Mouse (Mus musculus) cortical plate, adult 2 months (tissue): ENCODE measurements around the gene Cdh4. TPM values are rescaled to one million over a fixed set of nuclear protein-coding genes. Genes with fewer than 3 reads are reported as not detected.

Experiments
- H3K27ac ChIP-seq: fragments of 200-500 bp; 2 replicates; pipeline ENCODE4 v1.5.1; 2012; ENCODE audit warnings: low read length, control low read depth, inconsistent platforms; ENCODE audit not compliant: insufficient read depth
- H3K4me1 ChIP-seq: fragments of 200-500 bp; 2 replicates; pipeline ENCODE4 v1.6.1; 2011; ENCODE audit warnings: low read length; ENCODE audit not compliant: control insufficient read depth, insufficient read depth
- H3K4me3 ChIP-seq: fragments of 200-500 bp; 2 replicates; pipeline ENCODE4 v1.5.1; 2011; ENCODE audit warnings: mild to moderate bottlenecking, low read length, control low read depth; ENCODE audit not compliant: insufficient read depth
- CTCF ChIP-seq: fragments of 200-500 bp; IDR thresholded peaks from 2 replicates; pipeline ENCODE4 v1.5.1; 2011; ENCODE audit warnings: mild to moderate bottlenecking, control low read depth, low read length; ENCODE audit not compliant: insufficient read depth; ENCODE audit errors: extremely low read depth
- POLR2A ChIP-seq: fragments of 200-500 bp; IDR thresholded peaks from 2 replicates; pipeline ENCODE4 v1.6.1; 2011; ENCODE audit warnings: mild to moderate bottlenecking, low read length, control low read depth; ENCODE audit not compliant: insufficient read depth; ENCODE audit errors: extremely low read depth
- polyA plus RNA-seq: library from polyadenylated mRNA; depleted of rRNA; stranded (reverse); fragments of >200 nt; gene quantifications from 2 replicates; pipeline ENCODE4 v1.2.3, GENCODE M21; 2012

Cdh4 gene
- polyA plus RNA-seq, 1 experiment, result 5.2 TPM

DNA sequence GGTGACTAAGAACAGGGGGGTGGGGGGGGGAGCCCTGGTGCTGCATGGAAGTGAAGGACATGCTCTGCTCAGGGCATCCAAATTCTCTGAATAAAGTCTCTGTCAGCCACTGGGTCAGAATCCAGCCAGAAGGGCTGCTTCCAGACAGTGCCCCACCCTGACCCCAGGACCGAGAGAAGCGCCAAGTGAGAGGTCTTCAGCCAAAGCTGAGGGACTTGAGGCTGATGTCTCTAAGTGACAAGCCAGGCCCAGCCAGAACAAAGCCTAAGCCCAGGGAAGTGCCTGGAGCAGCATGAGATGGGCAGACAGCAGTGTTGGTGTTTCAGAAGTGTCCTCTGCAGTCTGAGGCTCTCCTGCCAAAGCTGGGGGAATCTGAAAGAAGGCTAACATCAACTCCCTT is 91.7 kb downstream of the Cdh4 start:
- no peak overlapping the region for H3K4me3 ChIP-seq
- H3K4me1 ChIP-seq, result no peaks in the 10 kb centered on the region
- TF ChIP-seq CTCF (no peak), POLR2A (no peak)
- H3K27ac ChIP-seq, result no peak overlapping the region

DNA sequence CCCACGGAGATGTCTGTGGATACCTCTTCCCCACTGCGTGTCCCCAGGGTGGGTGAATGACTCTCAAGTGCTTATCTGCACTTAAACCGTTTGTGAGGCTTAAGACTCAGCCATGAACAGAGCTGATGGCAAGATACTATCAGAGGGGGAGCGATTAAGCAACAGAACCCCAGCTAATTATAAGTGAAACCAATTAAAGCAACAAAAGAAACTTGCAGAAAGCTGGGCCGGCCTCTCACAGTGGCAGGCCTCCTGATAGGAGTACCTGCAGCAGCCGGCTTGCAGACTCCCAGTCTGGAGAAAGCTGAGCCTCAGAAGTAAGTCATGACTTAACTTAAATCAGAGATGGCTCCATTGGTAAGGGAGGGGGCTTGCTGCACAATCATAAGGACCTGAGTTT is 93.0 kb downstream of the Cdh4 start:
- Histone ChIP-seq H3K4me1 (no peaks in the 10 kb centered on the region), H3K4me3 (no peak overlapping the region), H3K27ac (no peak overlapping the region)
- TF ChIP-seq POLR2A, result no peak
- no peak for TF ChIP-seq CTCF

DNA sequence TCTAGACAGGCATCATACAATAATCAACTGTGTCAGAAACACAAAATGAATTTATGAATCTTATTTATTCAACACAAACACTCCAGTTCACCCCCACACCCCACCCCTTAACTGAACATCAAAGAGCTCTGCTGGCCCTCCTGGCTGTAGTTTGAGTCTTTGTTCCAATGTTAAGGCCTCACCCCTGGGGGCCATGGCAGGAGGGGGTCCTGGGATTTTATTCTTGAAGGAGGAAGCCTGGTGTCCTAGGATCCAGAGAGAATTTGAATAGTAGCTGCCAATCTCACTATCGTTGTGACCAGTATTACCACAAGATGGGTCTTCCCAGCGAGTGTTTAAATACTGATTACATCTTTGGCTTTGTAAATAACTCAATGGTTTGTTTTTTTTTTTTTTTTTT is 94.5 kb downstream of the Cdh4 start:
- no peak overlapping the region for H3K27ac ChIP-seq
- no peak overlapping the region for H3K4me3 ChIP-seq
- no peaks in the 10 kb centered on the region for H3K4me1 ChIP-seq
- TF ChIP-seq POLR2A, result no peak
- no peak for TF ChIP-seq CTCF

DNA sequence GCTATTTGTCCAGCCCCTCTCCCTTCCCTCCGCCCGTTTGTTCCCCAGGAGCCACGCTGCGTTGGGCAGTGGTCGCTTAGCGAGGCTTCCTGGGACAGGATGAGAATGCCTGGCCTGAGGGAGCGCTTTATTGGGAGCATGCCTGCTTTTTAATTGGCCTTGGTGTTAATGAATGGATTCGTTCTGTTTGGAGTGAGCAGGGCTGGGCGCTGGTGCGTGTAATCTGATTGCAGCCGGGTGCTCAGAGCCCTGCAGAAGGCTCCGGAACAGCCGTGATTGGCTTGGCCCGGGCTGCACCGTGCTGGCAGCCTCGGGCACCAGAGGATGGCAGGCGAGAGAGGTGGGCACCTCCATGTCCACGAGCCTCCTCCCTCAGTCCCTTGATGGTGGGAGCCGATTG is 95.2 kb downstream of the Cdh4 start:
- H3K27ac ChIP-seq, result no peak overlapping the region
- no peak overlapping the region for H3K4me3 ChIP-seq
- TF ChIP-seq POLR2A, result no peak
- no peak for TF ChIP-seq CTCF
- H3K4me1 ChIP-seq, result no peaks in the 10 kb centered on the region

DNA sequence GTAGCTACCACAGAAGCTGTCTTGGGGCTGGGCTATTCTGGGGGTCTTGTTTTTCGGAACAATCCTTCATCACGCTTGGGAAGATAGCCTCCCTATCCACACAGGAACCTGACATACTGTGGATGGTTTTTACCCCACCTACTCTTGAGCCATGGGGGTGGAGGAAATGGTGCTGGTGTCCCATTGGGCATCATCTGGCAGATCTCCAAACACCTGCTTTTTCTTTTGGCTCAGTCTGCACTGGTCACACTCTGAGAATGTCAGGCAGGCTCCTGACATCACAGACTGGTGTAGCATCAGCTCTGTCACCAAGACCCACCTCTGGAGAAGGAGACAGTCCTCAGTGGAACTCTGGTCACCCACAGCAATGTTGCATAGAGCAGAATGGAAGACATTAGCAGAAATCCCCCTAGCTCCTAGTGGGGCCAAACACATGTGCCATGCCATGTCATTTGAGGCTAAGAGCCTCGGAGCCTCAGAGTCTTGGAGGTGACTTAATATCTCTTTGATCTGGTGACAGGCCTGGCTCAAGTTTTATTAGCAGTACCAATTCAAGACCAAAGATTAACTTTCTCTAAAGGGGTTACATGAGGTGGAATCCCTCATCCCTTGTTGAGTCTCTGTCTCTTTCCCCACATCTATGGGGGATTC is 95.7 kb downstream of the Cdh4 start:
- H3K4me1 ChIP-seq, result no peaks in the 10 kb centered on the region
- H3K27ac ChIP-seq, result no peak overlapping the region
- TF ChIP-seq CTCF (no peak), POLR2A (no peak)
- H3K4me3 ChIP-seq, result no peak overlapping the region

DNA sequence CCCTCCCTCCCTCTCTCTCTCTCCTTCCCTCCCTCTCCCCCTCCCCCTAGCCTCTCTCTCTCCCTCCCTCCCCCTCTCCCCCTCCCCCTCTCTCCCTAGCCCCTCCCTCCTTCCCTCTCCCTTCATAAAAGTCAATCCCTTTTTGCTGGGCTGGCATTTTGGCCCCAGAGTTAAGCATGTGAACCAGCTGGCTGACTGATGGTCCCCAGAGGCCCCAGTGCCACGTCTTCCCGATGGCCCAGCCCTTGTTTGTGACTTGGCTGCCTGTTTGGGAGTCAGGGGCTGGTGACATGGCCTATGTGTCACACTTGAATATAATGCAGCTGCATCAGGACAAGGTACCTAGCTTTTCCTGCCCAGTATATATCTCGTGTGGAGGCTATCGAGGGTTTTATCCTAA is 96.3 kb downstream of the Cdh4 start:
- Histone ChIP-seq H3K4me1 (no peaks in the 10 kb centered on the region), H3K27ac (no peak overlapping the region), H3K4me3 (no peak overlapping the region)
- TF ChIP-seq POLR2A (no peak), CTCF (no peak)

DNA sequence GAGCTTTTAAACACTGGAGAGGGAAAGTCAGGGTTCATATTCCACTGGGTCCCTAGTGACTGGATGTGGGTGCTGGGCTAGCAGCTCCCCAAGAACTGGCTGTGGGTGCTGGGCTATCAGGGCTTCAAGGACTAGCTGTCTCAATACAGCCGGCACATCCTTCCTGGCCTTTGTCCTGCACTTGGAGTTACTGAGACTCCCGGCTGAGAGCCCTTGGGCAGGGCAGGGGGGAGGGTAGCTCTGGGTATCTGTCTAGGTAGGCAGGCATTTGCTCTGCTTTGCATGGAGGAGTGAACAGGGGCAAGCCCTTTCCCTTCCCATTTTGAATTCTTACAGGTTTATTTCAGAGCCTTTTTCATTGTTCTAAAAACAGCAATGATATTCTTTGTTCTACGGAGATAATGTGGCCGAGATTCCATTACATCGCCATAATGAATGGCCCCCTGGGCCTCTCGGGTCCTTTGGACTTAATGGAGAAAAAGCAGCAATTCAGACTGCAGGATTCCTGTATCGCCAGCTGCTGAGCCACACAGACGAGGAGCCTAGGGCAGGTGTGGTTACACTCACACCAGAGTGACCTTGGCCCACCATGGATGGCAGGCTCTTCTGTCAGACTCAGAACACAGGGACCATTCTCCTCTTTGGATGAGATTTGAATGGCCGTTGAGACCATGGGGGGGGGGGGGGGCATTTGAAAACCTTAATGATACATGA is 97.5 kb downstream of the Cdh4 start:
- Histone ChIP-seq H3K4me1 (no peaks in the 10 kb centered on the region), H3K4me3 (no peak overlapping the region), H3K27ac (no peak overlapping the region)
- TF ChIP-seq CTCF, result no peak
- no peak for TF ChIP-seq POLR2A

DNA sequence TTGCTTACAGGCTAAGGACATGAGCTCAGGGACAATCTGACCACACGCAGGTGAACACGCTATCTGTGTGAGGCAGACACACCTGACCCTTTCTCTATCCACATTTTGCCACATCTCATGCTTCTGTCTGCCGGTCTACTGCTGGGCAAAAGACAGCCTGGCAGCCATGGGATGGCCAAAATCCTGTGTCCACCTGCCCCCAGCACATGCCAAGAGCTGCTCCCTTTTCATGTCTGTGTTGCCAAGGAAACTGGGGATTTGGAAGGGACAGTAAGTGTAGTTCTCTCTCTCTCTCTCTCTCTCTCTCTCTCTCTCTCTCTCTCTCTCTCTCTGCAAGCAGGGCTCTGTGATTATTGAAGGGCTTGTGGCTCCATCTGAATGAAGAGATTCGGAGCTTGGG is 98.9 kb downstream of the Cdh4 start:
- no peak for TF ChIP-seq CTCF
- TF ChIP-seq POLR2A, result no peak
- H3K27ac ChIP-seq, result no peak overlapping the region
- H3K4me3 ChIP-seq, result no peak overlapping the region
- H3K4me1 ChIP-seq, result no peaks in the 10 kb centered on the region

DNA sequence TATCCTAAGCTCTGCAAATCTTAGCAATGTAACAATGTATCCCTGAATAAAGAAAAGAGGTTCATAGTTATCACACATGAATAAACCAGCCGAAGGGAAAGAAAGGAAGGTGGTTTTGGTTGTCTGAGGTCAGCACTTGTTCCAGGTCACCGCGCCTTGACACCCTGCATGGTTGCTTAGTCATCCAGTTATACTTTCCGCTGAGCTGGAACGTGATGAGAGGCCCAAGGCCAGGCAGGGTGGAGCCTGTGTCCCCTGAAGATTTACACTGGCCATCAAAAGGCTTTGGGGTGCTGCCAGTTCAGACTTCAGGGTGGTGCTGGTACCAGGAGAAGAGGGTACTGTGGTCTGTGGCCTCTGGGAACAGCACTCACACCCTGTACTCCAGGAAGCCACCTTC is 105.4 kb downstream of the Cdh4 start:
- H3K4me1 ChIP-seq, result no peaks in the 10 kb centered on the region
- TF ChIP-seq POLR2A (no peak), CTCF (no peak)
- H3K27ac ChIP-seq, result no peak overlapping the region
- no peak overlapping the region for H3K4me3 ChIP-seq

DNA sequence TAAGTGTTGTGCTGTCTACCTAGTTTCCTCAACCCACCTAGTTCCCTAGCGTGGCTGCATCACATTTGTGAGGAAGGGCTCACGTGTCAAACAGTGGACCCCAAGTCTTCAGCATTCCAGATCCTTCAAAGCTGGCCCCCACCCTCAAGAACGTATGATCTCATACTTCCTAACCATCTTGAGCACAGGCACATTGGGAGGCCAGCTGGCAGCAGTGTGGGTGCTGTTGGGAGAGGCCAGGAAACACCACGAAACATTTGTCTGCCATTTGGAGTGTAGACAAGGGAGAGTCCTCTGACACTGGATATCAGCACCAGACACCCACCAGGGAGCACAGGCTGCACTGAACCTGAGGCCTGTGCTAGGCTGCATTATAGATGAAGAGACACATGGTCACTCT is 113.7 kb downstream of the Cdh4 start:
- Histone ChIP-seq H3K27ac (no peak overlapping the region), H3K4me3 (no peak overlapping the region), H3K4me1 (no peaks in the 10 kb centered on the region; the same call in 1 of the 2 replicates)
- TF ChIP-seq POLR2A (no peak), CTCF (no peak)

DNA sequence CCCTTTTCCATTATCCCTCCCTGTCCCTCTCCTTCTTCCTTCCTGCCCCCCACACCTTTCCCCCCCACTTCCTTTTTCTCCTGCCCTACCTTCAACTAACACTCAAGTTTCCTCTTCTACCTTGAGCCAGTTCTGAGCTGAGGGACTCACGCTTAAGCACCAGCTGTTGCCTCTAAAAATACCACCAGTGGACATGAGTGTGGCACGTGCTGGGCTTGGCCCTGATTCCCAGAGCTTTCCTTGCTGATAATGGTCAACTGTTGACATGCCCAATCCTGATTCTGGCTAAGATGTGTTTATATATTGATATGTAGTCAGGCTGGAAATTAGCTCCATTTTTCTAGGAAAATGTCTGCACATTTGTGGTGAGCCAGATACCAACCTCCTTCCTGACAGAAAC is 120.1 kb downstream of the Cdh4 start:
- TF ChIP-seq POLR2A (no peak), CTCF (no peak)
- no peaks in the 10 kb centered on the region; the same call in 1 of the 2 replicates for H3K4me1 ChIP-seq
- no peak overlapping the region for H3K27ac ChIP-seq
- no peak overlapping the region for H3K4me3 ChIP-seq
